Mouse (Mus musculus) heart, adult 18-20 months (tissue): Measurements from ENCODE around the gene Ppp4r2. TPM values are rescaled to one million over a fixed set of nuclear protein-coding genes. Genes with fewer than 3 reads are reported as not detected.
"Not testable (repeated sequence)": the region's sequence is repeated elsewhere in the genome, so short reads cannot be mapped to it uniquely, and the experiment has no call there.

Source experiments
- DNase-seq, 2 experiments: peaks; one replicate each; pipeline ENCODE4 v3.0.0; 2021 to 2022; ENCODE audit warnings: mixed read lengths in 1 of 2
- total RNA-seq, 2 experiments: library from RNA; stranded (reverse); gene quantifications; 2 replicates each; pipeline ENCODE4 v1.2.3; 2021

Ppp4r2 gene
- total RNA-seq, 2 experiments from 2014 or later: 47.2 to 52.9 TPM

DNA sequence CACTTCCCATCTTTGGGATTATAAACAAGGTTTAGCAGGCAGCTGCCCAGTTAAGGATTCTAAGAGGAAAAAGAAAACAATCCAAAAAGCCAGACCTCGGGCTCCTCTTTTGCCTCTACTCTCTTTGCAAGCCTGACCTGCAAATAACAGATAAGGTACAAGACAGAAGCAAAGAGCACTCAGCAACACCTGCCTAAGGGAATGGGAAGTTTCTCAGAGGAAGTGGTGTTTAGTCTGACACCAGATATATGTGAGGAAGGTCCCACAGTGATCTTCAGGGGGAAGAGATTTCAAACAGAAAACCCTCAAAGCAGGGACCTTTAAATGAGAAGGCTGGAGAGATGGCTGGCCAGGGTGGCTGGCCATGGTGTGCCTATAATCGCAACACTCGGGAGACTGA is 2.2 kb upstream of the Ppp4r2 start:
- DNase-seq: no peak

- DNase-seq: peak in 1 of 2 experiments; percentile 37
Measured at GRCm38 (mm10) chr6:100831751-100832150, 1.7 kb upstream of the Ppp4r2 start.

GRCm38 (mm10) chr6:100833811-100834481 is 524 bp downstream of the Ppp4r2 start:
- DNase-seq: peak; percentile 53 to 67

GRCm38 (mm10) chr6:100834489-100835160 is 1.2 kb downstream of the Ppp4r2 start:
- DNase-seq: peak in 1 of 2 experiments; percentile 29

DNA sequence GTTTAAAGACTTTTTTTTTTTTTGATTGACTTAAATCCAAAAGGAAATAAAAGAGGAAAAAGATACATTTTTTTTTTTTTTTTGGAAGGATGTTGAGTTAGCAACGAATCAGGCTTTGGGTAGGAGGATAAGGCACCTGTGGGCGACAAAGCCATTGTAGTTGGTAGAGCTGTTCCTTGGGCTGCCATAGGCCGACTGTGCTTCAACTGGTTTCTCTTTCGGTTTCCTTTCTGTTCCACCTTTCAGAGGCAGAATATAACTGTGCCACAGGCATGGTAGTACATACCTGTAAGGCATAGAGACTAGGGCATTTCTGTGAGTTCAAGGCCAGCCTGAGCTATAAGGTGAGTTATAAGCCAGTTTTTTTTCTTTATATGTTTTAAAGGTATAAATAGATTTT is 11.6 kb downstream of the Ppp4r2 start:
- no peak for DNase-seq

DNA sequence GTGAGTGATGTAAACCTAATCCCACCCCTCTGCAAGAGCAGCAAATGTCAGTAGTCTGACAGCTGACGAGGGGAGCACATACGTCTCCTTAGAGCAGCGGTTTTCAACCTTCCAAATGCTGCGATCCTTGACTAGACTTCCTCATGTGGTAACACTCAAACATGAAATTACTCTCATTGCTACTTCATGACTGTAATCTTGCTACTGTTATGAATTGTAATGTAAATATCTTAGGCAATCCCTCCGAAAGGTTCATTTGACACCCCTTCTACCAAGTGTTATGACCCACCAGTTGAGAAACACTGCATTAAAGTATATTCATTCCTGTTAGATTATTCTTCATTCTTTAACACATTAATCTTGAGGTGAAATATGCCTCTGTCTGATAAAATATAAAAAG is 13.8 kb downstream of the Ppp4r2 start:
- DNase-seq: no peak

GRCm38 (mm10) chr6:100848682-100849375 is 15.4 kb downstream of the Ppp4r2 start:
- peak in 1 of 2 experiments; percentile 14 for DNase-seq

DNA sequence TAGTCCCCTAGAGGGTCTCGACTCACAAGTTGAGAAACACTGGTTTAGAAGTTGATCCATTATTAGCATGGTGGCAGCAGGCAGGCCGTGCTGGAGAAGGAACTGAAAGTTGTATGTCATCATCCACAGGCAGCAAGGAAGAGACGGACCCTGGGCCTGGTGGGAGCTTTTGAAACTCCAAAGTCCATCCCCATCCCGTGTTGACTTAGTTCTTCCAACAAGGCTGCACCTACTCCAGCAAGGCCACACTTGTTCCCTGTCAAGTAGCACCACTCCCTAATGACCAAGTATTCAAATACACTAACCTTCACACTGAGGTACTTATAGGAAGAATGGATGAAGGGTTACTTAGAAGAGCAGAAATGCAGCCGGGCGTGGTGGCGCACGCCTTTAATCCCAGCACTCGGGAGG is 17.3 kb downstream of the Ppp4r2 start:
- DNase-seq: peak in 1 of 2 experiments; percentile 11

GRCm38 (mm10) chr6:100851083-100851482 is 17.7 kb downstream of the Ppp4r2 start:
- no peak for DNase-seq

GRCm38 (mm10) chr6:100865321-100865720 is 31.9 kb downstream of the Ppp4r2 start:
- no peak for DNase-seq

GRCm38 (mm10) chr6:100865788-100866187 is 32.4 kb downstream of the Ppp4r2 start:
- not testable (repeated sequence) for DNase-seq

- not testable (repeated sequence) for DNase-seq
Measured at GRCm38 (mm10) chr6:100866246-100866645, 32.8 kb downstream of the Ppp4r2 start.

DNA sequence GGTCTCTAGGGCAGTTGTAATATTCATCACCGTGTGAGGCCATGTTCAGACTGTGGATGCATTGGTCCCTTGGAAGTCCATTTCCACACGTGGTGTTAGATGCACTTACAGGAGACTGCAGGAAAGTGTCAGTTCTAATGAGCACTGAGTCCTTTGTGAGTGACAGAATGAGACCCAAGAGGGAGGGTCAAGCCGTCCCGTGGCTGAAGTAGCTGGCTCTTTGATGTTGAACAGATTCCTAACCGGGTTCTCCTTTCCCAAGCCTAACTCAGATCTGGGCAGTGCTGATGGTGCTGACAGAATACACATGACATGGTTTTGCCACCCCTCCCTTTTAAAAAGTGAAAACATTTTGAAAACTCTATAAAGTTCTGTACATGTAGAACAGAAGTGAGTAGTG is 35.4 kb downstream of the Ppp4r2 start:
- no peak for DNase-seq

DNA sequence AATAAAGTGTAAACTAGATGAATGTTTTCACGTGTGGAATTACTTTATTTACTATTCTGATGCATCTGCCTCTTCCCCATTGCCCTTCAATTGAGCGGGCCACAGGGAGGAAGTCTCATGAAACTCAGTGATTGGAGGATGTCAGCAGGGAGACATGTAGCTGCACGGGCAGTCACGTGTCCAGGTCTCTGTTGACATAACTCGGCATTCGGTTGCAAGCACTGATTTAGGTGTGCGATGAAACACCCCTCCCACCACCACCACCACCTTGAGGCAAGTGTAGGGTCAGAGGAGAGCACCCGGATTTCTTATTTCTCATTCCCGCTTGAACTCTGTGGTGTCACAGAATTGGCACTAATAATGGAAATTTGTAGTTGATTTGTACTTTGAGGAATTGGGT is 36.5 kb downstream of the Ppp4r2 start:
- no peak for DNase-seq

DNA sequence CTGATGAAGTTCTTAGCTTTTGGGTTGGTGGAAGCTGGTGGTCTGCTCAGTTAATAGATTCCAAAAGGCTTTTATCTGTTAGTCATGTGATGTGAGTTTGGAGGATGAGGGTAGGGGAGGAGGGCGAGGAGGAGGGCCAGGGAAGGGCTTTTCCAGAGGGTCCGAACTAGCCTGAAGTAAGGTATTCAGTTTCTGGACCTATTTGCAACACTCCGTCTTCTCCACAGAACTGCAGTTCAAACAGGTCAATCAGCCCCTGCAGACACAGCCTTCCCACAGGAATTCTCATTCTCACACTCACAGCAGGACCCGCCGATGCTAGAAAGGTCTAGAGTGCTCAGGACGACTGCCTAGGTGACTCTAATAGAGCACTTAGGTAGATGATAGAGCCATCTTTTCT is 39.8 kb downstream of the Ppp4r2 start:
- no peak for DNase-seq

GRCm38 (mm10) chr6:100875862-100876623 is 42.6 kb downstream of the Ppp4r2 start:
- peak; percentile 46 to 83 for DNase-seq

DNA sequence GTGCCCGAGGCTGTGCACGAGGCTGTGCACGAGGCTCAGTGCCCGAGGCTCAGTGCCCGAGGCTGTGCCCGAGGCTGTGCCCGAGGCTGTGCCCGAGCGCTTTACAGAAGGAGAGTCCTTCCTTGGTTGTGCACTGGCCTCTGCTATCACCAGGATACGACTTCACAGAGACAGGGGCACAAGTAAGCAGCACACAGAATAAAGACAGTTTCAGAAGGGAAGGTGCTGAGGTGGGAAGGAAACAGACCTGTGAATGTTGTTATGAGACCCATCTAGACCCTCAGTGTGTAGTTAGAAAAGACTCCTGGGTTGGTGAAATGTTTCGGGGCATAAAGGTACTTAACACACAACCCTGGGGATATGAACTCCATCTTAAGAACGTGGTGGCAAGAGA is 43.2 kb downstream of the Ppp4r2 start:
- no peak for DNase-seq

DNA sequence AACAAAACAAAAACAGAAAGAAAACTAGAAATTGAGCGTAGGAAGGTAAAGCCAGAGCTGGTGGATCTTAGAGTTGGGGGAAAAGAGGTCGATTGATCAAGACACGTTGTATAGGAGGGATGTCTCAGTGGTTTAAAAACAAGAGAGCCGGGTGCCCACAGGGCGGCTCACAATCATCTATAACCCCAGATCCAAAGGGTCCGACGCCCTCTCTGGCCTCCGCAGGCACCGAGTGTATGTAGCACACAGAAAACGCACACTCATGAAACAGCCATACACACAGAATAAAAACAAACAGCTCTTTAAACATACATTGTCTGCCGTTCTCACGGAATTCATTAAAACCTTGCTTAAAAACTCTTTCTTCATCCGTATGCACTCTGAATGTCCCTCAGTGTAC is 45.1 kb downstream of the Ppp4r2 start:
- DNase-seq: no peak

- no peak for DNase-seq
Measured at GRCm38 (mm10) chr6:100879607-100880006, 46.2 kb downstream of the Ppp4r2 start.

DNA sequence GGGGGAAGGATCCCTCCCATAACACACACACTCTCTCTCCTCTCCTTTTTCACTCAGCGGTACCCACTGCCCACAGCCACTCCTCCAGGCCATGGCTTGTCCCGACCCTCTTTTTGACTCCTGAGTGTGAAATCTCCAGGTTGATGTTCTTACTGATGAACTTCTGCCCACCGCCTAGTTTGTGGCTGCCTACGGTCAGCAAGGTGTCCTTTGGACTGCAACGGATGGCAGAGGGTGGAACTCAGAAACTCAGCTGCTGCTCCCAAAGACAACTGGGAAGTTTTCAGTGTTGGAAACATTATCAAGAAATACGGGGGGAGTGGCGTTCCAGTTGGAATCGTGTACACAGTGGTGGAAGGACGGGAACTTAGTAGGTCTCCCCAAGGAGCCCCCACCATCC is 48.2 kb downstream of the Ppp4r2 start:
- no peak for DNase-seq

GRCm38 (mm10) chr6:100882381-100883213 is 49.2 kb downstream of the Ppp4r2 start:
- DNase-seq: peak; percentile 38 to 87

DNA sequence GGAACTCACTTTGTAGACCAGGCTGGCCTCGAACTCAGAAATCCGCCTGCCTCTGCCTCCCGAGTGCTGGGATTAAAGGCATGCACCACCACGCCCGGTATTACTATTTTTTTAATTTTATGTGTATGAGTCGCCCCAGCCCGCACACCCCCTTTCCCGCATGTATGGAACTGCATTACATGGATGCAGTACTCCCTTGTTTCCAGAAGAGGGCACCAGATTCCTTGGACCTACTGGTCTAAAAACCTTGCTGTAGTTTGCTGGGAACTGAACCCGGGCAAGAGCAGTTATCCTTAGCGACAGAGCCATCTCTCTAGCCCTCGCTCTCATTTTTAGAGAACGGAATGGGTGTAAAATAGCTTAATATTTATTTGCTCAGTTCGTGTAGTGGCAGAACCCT is 49.8 kb downstream of the Ppp4r2 start:
- peak in 1 of 2 experiments; percentile 30 for DNase-seq
